Mouse (Mus musculus) adrenal gland, postnatal 36 days (tissue): ENCODE measurements around the gene Rsph9. TPM values are rescaled to one million over a fixed set of nuclear protein-coding genes. Genes with fewer than 3 reads are reported as not detected.
A peak's percentile ranks its signal among the peaks of the same experiment; 100 is the strongest.

Experiments
- DNase-seq, 2 experiments: peaks; one replicate each; pipeline ENCODE4 v3.0.0; 2021; ENCODE audit warnings: mixed read lengths in 1 of 2
- total RNA-seq, 2 experiments: library from RNA; stranded (reverse); gene quantifications; 2 replicates each; pipeline ENCODE4 v1.2.3; 2021

The Rsph9 gene
- total RNA-seq, 2 experiments from 2014 or later: 7.9 to 12.8 TPM

- no peak for DNase-seq
Measured at GRCm38 (mm10) chr17:46139872-46140271, 4.1 kb downstream of the Rsph9 start.

GRCm38 (mm10) chr17:46138563-46139236 is 5.3 kb downstream of the Rsph9 start:
- peak; percentile 58 to 68 for DNase-seq

DNA sequence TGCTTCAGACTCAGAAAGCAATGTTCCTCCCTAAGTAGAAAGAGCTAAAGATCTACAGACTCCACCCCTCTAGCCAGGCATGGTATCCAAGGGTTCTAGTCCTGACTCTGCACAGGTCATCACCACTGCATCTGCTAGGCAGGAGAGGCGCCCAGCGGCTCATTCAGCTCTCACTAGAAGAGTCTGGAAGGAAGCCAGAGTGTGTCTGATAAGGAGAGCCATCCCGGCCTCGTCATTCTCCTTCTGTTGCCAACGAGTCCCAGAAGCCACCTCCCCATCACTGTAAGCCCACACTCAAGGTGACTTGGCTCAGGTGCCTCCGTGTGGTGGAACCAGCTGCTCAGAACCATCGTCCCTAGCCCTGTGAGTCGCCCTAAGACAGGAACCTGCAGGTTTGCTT is 11.2 kb downstream of the Rsph9 start:
- peak in 1 of 2 experiments; percentile 57 for DNase-seq

DNA sequence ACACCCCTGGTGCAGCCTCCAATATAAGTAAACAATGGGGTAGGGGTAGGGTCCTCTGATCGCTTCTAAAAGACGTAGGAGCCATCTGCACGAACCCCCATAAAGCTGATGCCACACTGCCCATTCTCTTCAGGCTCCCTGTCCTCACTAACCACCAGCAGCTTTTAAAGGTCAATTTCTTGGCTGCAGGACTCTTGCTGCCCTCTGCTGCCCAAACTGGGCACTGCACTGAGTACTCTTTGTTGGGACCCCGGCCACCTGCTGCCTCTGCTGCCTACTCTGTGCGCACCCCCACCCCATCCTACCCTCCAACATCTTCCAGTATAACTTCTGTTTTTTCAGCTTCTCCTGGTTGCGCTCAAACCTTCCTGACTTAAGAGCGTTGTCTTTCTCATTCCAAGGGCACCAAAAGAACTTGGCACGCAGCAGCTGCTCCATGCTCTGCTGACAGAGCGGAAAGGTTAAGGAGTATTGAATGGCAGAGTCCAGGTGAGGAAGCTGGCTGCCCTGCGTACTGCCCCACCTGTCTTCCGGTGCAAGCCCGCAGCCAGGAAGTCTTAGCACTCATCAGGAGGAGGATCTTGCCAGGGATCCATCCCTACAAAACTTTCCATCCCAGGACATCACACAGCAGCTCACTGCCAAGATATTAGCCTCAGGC is 11.8 kb downstream of the Rsph9 start:
- peak; percentile 83 to 86 for DNase-seq

DNA sequence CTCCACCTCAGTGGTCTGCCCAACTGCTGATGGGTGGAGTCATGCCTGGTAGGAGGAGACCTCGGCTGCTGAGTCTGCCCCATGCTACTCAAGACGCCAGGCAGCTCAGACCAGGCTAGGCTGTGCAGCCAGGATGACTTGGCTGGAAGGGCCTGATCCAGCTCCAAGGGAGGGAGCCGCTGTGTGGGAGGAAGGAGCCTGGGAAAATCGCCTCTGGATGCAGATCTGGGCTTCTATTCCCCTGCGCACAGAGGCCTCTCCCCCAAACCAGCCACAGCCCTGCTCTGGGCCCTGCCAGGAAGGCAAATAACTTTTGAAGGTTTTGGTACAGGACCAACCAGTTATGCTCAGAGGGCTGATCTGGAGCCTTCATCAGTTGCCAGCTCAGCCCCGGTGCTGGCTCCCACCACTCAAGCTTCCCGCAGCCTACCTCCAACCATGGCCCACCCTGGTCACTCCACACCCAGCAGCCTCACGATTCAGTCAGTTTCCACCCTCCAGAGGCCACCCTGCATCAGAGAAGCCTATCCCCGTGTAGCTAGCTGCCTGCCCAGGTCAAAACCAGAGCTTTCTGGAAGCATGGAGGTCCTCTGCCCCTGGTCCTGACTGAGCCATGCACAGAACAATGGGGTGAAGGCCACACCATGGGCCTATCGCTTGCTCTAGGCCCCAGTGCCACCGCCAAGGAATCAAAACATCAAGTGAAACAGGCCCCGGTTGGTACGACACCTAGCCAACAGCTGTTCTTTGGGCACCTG is 14.1 kb downstream of the Rsph9 start:
- peak; percentile 23 to 49 for DNase-seq

- DNase-seq: peak; percentile 49 to 61
Measured at GRCm38 (mm10) chr17:46127814-46128493, 16.1 kb downstream of the Rsph9 start.

GRCm38 (mm10) chr17:46126608-46127007 is 17.4 kb downstream of the Rsph9 start:
- peak; percentile 72 to 73 for DNase-seq

DNA sequence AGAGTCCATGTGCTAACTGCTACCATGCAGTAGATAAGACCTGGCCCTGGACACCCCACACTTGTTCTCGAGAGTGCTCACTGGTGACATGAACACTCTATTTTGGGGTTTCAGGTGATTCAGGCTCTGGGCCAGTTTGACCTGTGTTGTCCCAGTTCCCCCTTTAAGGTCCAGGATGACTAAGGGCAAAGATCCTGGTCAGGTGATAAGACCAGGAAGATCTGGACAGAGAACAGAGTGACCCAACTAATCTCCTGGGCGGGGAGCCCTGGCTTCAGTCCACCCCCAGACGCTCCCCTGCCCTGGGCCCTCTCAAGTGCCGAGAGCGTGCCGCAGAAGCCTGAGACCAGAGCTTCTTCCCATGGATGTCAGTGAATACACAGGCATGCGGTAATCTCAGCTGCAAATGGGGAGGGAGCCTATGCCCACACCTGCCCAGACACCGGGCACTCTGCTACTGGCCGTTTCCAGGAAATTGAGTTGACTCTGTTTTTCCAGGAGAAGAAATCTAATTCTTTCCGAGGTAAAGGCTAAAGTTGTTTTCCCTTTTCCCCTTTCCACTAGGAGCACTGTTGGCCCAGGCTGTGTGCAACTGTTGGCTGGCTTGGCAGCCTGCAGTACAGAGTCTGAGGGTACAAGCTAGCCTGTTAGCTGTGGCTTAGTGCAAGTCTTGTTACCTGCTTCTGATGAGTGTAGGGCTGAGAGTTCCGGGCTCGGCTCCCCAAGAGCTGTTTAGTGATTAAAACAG is 19.9 kb downstream of the Rsph9 start:
- no peak for DNase-seq

DNA sequence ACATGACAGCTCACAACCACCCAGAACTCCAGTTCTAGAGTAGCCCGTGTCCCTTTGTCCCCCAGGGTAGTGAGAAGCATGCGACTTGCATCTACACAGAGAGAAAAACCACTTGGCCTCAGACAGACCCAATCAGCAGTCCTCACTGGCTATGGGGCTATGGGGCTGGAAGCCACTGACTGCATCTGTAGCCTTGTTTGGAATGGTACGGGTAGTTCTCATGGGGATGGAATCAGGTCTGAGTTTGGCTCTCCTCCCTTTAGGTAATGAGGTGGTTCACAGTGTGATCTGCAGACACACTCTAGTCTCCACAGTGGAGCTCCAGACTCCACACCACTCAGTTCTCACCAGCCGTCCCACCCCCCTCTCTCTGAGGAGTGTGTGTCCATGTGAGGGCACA is 20.7 kb downstream of the Rsph9 start:
- no peak for DNase-seq

DNA sequence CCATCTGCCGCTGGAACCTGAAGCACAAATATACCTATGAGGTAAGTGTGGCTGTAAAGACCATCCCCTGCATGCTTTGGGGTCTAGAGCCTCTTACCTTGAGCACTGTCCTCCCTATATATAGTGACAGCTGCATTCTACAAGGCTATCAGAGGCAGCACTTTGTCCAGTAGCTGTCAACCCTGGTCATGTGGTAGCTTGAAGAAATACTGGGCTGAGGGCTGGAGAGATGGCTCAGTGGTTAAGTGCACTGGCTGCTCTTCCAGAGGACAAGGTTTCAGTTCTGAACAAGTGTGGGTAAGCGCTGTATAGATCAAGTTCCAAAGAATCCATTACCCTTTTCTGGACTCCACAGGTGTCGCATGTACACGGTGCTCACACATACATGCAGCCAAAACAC is 21.2 kb downstream of the Rsph9 start:
- no peak for DNase-seq

- DNase-seq: no peak
Measured at GRCm38 (mm10) chr17:46119641-46120040, 24.4 kb downstream of the Rsph9 start.

GRCm38 (mm10) chr17:46118423-46118850 is 25.6 kb downstream of the Rsph9 start:
- DNase-seq: no peak

- peak in 1 of 2 experiments; percentile 46 for DNase-seq
Measured at GRCm38 (mm10) chr17:46117623-46118422, 26.2 kb downstream of the Rsph9 start.

DNA sequence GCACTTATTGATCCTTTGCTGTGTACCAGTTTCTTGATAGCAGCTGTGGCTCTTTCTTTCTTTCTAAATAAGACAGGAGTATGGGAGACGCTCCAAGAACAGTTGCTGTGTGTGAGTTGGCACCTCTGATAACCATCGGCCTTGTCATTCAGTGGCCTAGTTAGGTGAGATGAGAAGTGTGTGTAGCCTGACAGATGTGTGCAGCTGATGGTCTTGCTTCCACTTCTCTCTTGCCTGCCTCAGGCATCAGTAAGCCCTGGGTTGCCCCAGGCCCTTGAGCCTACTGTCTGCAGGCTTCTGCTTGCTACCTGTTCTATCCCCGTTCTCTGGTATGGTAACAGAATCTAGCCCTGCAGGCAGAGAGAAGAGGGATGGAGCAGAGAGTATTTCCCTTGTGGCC is 27.1 kb downstream of the Rsph9 start:
- DNase-seq: no peak

DNA sequence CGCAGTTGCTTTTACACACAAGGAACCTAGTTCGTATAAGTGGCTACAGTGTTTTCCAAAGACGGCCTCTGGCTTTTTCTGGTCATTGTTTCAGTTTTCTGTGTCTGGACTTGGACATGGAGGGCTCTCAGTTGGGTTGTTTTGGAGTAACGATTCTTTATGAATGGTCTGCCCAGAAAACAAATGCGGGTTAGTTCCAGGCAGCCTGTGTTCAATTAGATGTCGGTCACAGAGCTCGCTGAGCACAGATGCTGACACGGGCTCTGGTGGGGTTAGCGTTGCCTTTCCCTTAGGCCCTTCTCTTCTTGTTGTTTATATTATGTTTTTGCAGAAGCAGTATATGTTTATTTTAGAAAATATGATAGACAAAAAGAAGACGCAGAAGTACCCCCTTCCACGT is 27.9 kb downstream of the Rsph9 start:
- no peak for DNase-seq

GRCm38 (mm10) chr17:46115489-46115888 is 28.5 kb downstream of the Rsph9 start:
- DNase-seq: no peak

GRCm38 (mm10) chr17:46110402-46111289 is 33.4 kb downstream of the Rsph9 start, which contains the start of gene Mrps18a:
TSS of gene Mrps18a (plus strand) at chr17:46110986.
- peak; percentile 91 to 92 for DNase-seq

DNA sequence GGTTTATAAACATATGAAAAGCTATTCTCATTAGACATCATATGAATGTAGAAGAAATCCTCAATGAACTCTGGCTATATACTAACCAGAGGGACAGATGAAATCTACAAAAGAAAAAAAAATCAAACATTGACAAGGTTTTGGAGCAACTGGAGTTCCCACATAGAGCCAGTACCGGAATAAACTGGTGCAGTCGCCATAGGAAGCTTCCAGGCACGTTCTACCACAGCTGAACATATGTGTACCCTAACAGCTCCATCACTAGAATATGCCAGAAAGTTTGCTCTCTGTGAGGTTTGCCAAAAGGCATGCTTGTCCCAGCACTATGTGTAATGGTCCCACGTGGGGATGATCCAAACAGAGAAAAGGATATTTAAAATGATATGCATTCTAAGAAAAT is 35.7 kb downstream of the Rsph9 start:
- DNase-seq: no peak

- DNase-seq: peak; percentile 13 to 31
Measured at GRCm38 (mm10) chr17:46104487-46104886, 39.5 kb downstream of the Rsph9 start.
